Mouse (Mus musculus) brain, embryonic 18.5 days (tissue): Measurements from ENCODE around the gene Nbas.

Experiments used
- DNase-seq: peaks from one replicate; pipeline ENCODE4 v3.0.0-alpha.2; 2012; ENCODE audit warnings: low read depth, low spot score

Nbas gene

GRCm38 (mm10) chr12:13389644-13390043 lies 120.7 kb downstream of the Nbas start:
- no peak for DNase-seq

- DNase-seq, result no peak
Measured at GRCm38 (mm10) chr12:13410191-13410590, 141.3 kb downstream of the Nbas start.

GRCm38 (mm10) chr12:13418651-13419050 lies 149.7 kb downstream of the Nbas start:
- no peak for DNase-seq

- no peak for DNase-seq
Measured at GRCm38 (mm10) chr12:13430219-13430618, 161.3 kb downstream of the Nbas start.

- DNase-seq, result no peak
Measured at GRCm38 (mm10) chr12:13444653-13445431, 175.9 kb downstream of the Nbas start.

GRCm38 (mm10) chr12:13445486-13446065 lies 176.6 kb downstream of the Nbas start:
- no peak for DNase-seq

- no peak for DNase-seq
Measured at GRCm38 (mm10) chr12:13448916-13449315, 180.0 kb downstream of the Nbas start.

- no peak for DNase-seq
Measured at GRCm38 (mm10) chr12:13452050-13452449, 183.1 kb downstream of the Nbas start.

- no peak for DNase-seq
Measured at GRCm38 (mm10) chr12:13460223-13460853, 191.4 kb downstream of the Nbas start.

- DNase-seq, result no peak
Measured at GRCm38 (mm10) chr12:13461558-13462153, 192.7 kb downstream of the Nbas start.

GRCm38 (mm10) chr12:13462397-13462796 lies 193.5 kb downstream of the Nbas start:
- no peak for DNase-seq

GRCm38 (mm10) chr12:13465554-13465953 lies 196.6 kb downstream of the Nbas start:
- DNase-seq, result no peak

GRCm38 (mm10) chr12:13474881-13475280 lies 205.9 kb downstream of the Nbas start:
- no peak for DNase-seq

GRCm38 (mm10) chr12:13479163-13479562 lies 210.2 kb downstream of the Nbas start:
- no peak for DNase-seq

GRCm38 (mm10) chr12:13486278-13486677 lies 217.3 kb downstream of the Nbas start:
- DNase-seq, result no peak

- no peak for DNase-seq
Measured at GRCm38 (mm10) chr12:13497211-13497610, 228.3 kb downstream of the Nbas start.

- DNase-seq, result no peak
Measured at GRCm38 (mm10) chr12:13499237-13499889, 230.4 kb downstream of the Nbas start.

- no peak for DNase-seq
Measured at GRCm38 (mm10) chr12:13500191-13500590, 231.3 kb downstream of the Nbas start.

GRCm38 (mm10) chr12:13504771-13505444 lies 236.0 kb downstream of the Nbas start:
- DNase-seq, result no peak

- DNase-seq, result no peak
Measured at GRCm38 (mm10) chr12:13518082-13518481, 249.1 kb downstream of the Nbas start.

GRCm38 (mm10) chr12:13519413-13519812 lies 250.5 kb downstream of the Nbas start:
- no peak for DNase-seq
